Mouse (Mus musculus): ENCODE results near the gene B3gnt3.
"Not testable (repeated sequence)": the region's sequence is repeated elsewhere in the genome, so short reads cannot be mapped to it uniquely, and the experiment has no call there.

B3gnt3 gene

DNA sequence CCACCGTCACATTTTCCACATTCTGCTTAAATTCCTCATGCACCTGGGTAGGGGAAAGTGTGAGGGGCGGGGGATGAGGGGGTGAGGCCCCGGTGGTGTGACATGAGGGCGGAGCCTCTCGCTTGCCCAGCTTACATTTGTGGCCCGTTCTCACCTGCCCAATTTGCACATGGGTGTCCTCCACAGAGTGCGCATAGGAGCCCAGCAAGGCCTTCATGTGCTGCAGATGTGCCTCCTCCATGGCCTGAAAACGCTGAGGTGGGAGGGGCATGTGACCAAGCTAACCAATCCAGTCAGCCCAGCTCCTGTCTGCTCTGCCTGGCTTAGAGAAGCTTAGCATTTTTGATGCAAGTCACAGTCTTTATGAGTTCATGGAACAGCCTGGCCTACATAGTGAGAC, 13.9 kb upstream of the B3gnt3 start:
- in situ Hi-C loops (cut with MboI, MseI), result loop anchor here (5.0 kb wide), 1 partner anchor 98 kb away; no protein-coding TSS in a partner anchor

DNA sequence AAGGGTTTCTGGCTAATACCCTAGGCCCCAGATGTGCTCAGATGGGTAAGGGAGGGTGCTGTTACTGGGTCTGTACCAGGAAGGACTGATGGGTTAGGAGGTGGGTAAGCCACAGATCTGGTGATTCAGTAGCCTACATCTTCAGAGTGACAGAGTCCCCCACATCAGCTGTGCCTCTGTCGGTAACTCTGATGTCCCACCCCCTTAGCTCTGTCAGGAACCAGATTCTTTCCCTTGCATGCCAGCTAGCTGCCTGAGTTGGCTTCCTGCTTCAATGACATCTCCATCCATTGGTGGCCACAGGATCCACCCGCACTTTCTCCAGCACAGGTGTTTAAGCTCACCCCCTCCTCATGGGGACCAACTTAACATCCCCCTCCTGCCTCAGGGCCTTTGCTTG, 10.0 kb upstream of the B3gnt3 start:
- in situ Hi-C loops (cut with MboI, MseI), result no loop called here

DNA sequence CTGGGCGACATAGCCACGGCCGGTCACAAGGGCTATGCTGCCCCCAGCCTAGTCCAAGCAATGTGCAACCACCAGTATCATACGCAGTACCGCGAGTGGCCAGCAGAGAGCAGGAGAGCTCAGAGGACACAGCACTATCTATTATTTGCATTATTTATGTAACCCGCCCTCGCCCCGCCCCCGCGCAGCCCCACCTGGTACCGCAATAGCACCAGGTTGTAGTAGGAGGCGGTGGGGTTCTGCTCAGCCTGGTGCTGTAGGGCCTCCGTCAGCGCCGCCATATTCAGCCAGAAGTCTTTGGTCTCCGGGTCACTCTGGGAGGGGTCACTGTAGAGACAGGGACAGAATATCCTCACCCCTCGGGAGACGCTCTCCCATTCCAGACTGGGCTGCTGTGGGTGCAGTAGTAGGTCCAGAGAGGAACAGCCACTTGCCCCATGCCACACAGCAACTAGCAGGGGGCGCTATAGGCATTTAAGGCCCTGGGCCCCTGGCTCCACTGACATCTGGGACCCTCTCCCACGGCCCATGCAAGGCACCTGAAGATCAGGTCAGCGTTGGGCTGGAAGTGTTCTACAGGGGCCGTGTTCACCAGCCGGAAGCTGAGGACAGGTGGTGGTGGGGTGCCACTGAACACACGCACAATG, 8.3 kb upstream of the B3gnt3 start:
- in situ Hi-C loops (cut with MboI, MseI), result no loop called here

DNA sequence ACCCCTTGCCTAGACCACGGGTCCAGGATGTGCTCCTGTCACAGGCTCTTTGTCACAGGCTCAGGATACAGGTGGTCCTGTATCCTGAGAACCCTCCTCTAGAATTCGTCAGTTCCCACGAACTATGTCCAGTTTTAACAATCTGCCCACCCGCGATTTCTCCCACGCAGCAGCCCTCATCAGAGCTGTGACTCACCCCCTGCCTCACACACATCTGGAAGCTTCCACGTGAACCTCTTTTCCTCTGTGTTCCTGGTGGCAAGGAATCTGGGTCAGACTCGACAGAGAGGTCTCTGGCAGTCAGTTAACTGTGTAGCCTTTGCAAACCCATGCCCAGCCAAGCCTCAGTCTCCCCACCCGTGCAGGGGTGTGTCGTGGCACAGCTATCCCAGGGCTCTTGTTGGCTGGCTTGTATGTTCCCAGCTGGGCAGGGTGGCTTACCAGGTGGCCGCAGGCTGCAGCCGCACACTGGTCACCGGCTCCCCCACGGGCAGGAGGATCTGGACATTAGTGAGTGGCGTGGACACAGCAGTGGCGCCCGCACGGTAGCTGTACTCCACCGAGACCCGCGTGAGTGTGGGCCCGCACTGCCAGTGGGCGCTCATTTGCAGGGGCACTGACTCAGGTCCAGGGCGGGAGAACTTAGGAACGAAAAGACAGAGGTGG, 7.7 kb upstream of the B3gnt3 start:
- in situ Hi-C loops (cut with MboI, MseI), result no loop called here

DNA sequence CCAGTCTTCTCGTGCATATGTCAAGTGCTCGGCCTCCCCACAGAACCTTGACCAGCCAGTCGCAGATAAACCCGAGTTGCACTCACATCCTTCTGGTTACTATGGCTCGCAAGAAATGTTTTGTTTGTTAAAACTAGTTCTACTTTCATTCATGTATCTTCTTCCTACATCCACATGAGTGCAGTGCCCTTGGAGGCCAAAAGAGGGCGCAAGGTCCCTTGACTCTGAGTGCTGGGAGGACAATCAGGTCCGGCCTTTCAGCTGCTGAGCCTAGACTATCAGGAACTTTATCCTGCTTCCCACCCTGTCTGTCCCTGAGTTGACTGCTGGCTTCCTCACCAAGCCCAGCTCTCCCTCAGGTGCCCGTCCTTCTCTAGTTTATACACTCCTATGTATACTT, 6.3 kb upstream of the B3gnt3 start:
- in situ Hi-C loops (cut with MboI, MseI), result no loop called here

DNA sequence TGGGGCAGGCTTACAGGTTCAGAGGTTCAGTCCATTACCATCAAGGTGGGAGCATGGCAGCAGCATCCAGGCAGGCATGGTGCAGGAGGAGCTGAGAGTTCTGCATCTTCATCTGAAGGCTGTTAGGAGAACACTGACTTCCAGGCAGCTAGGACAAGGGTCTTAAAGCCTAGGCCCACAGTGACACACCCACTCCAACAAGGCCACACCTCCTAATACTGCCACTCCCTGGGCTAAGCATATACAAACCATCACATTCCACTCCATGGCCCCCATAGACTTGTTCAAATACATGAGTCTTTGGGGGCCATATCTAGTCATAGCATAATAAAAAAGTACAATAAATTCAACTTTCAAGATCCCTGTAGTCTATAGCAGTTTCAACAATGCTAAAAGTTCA, 1.8 kb upstream of the B3gnt3 start:
- in situ Hi-C loops (cut with MboI, MseI), result not testable (repeated sequence)

DNA sequence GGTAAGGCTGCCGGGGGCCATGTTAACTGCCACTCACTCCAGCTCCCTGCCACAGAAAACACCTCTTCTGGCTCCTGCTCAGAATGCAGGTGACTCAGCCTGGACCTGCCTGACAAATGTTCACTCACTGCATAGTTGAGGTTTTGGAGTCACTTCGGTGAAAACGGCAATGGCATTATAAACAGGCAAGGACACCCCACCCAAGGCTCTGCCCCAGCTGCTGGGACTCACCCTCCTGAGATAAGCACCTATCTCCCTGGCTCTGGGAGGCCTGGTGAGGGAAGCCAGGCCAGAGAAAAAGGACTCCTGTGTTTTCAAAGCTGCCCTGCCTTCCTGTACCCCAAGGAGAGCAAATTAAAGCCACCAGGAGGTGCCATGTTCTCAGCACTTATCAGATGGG, 1.3 kb upstream of the B3gnt3 start:
- in situ Hi-C loops (cut with MboI, MseI), result no loop called here

DNA sequence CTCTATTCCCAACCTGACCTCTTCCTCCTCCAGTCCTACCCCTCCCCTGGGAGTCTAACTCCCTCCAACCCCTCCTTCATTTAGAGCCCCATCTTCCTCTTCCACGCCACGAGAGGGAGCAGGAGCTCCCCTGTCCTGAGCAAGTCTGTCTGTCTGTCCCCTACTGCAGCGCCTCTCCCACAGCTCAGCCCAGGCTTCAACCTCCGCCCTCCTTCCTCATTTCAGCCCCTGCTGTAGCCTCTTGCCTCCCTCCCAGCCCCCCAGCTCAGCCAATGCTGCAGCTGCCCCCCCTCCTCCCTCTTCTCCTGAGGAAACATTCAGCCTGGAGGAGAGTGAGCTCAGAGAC, 471 bp upstream of the B3gnt3 start:
- in situ Hi-C loops (cut with MboI, MseI), result no loop called here

DNA sequence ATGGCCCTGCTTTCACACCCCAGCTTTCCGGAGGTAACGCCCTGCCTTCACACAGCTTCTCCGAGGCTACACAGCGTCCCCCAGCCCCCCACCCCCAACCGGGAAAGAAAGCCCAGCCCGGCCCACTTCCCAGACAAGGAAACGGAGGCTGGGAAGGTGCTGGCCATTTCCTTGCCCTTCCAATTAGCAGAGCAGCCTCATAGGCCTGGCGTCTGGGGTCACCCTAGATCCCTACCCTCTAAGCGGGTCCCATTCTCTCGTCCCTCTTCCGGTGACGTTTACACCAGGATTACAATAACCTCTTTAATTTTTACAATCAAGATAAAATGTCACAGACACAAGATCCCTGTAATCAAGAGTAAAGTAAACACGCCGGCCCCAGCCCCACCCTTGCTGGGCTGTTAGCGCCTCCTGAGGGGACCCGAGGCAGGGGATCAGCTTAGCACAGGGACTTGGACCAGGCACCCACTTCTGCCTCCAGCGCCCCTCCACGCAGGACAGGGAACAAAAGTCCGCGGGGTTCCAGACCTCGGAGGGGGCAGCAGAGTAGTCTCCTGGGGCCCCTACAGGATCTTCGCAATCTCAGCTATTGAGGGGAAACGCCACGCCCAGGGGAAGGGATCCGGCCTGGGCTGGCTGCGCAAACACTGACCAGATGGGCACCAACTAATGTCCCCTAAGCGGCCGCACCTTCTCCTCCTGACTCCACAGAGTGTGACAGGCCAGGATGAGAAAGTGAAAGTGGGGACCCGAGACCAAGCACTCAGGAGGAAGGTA, 908 bp downstream of the B3gnt3 start:
- in situ Hi-C loops (cut with MboI, MseI), result no loop called here

DNA sequence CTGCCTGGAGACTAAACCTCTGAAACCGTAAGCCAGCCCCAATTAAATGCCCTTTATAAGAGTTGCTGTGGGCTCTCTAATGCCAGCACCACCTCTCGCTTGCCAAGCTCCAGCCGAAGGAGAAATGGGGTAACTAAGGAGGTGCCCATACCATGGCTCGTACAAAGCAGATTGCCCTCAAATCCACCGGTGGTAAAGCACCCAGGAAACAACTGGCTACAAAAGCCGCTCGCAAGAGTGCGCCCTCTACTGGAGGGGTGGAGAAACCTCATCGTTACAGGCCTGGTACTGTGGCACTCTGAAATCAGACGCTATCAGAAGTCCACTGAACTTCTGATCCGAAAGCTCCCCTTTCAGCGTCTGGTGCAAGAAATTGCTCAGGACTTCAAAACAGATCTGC, 6.1 kb downstream of the B3gnt3 start:
- in situ Hi-C loops (cut with MboI, MseI), result not testable (repeated sequence)

DNA sequence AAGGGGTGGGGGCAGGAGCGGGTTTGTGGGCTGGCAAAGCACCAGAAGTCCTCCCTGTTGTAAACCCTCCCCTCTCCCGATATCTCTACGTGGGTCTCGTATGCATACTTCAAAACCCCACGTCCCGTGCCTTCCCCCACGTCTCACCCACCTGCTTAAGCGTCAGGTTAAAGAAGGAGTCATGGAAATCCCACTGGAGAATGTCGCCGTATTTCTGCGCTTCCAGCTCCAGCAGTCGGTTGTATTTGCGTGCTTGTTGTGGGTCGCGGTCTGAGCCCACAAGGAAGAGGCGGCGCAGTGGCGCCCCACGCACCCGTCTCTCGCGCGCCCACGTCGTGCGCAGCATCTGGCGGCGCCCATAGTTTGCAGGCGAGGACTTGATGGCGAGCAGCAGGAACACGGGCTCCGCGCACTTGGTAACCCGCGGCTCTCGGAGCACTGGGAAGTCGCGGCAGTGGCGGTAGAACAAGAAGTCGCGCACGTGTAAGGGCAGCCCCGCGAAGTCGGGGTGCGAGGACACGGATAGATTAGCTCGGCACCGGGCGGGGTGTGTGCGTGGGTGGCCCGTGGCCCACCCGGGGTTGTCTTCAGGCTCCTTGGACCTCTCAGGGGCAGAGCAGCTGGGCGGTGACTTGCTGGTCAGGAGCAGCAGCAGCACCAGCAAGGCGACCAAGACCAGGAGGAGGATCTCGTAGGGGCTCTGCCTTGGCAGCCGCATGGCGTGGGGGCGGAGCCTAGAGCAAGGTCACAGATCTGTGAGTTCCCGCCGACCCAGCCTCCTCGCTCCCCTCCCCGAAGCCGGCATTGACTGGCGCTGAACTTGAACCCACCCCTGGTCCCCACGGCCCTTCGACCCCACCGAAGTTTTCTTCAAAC, 8.2 kb downstream of the B3gnt3 start:
- in situ Hi-C loops (cut with MboI, MseI), result no loop called here

DNA sequence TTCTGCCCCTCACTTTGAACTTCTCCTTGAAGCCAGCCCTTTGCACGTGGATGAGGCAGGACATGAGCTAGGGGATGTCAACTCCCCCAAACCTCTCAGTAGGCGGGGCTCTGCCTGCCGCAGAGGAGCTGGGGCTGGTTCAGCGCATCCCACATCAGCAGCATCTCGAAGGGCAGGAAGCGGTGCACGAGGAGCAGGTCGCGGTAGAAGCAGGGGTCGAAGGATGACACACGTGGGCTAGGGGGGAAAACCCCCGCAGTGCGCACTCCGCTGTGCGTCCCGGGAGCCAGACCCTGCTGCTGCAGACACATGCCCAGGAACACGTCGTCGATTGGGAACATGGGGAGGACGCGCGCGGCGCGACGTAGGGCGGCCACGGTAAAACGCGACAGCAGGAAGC, 9.1 kb downstream of the B3gnt3 start:
- in situ Hi-C loops (cut with MboI, MseI), result no loop called here

DNA sequence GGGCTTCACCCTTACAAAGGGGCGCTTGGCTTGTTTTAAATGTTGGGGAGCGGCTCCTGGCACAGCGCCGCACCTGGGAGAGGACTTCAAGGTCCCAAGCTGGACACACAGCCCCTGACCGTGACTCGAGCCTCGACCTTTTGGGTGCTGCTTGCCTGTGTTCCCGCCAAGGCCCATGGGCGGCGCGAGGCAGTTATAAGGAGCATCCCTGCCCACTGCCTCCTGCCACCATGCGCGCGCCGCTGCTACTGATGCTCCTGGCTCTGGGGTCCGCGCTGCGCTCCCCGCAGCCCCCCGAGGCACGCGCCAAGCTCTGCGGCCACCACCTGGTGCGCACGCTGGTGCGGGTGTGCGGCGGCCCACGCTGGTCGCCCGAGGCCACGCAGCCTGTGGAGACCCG, 12.6 kb downstream of the B3gnt3 start, which contains the start of gene Insl3:
TSS of gene Insl3 (plus strand) at position 187 of the 400 bp plus-strand sequence.
- in situ Hi-C loops (cut with MboI, MseI), result no loop called here

DNA sequence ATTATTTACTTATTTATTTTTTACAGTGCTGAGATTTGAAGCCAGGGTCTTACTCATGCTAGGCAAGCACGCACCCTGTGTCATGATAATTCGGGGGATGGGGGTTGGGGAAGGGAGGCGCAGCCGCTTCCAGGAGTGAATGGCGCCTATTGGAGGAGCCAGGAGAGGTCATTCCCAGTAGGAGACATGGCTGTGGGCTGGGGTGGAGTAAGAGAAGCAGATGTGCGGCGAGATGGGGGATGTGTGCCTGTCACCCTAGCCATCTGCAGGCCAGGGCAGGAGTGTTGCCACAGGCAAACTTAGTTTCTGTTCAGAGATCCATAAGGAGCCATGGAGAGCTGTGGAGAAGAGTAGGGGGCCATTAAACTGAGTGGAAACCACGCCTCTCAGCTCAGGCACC, 14.0 kb downstream of the B3gnt3 start:
- in situ Hi-C loops (cut with MboI, MseI), result no loop called here

DNA sequence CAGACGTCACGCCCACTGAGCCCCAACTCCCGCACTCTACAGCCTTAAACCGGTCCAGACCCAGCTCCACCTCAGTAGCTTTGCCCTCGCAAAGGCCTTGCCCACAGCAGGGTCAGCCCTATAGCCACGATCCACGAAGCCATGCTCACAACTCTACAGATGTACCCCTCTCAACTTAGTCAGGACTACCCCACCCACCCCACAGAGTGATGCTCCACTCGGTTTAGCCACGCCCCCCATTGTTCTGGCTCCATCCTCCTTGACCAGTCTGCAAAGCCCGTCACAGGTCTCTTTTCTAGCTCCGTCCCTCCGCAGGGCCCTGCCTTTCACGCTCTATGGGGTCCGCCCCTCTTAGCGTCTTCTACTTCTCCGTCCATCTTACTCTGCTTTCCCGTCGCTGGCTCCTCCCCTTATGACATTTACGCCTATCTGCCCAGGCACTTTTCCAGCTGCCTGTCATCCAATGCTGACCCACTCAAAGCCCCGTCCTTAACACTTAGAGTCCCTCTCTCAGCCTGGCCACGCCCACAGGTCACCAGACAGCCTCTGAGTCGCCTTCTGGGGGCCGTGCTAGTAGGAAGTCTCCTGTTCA, 15.3 kb downstream of the B3gnt3 start:
- in situ Hi-C loops (cut with MboI, MseI), result no loop called here

DNA sequence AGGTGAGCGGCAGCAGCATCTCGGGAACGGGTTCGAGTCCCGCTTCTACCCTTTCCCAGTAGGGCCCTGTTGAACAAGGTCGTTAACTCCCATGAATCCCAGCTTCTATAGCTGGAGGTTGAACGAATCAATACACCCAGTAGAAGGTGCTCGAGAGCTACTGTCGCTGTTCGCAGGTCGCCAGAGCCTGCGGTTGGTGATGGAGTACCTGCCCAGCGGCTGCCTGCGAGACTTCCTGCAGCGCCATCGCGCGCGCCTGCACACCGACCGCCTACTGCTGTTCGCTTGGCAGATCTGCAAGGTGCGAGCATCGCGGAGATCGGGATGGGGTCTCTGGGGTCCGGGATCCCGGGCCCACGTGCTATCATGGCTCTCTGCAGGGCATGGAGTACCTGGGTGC, 16.0 kb downstream of the B3gnt3 start:
- in situ Hi-C loops (cut with MboI, MseI), result no loop called here

DNA sequence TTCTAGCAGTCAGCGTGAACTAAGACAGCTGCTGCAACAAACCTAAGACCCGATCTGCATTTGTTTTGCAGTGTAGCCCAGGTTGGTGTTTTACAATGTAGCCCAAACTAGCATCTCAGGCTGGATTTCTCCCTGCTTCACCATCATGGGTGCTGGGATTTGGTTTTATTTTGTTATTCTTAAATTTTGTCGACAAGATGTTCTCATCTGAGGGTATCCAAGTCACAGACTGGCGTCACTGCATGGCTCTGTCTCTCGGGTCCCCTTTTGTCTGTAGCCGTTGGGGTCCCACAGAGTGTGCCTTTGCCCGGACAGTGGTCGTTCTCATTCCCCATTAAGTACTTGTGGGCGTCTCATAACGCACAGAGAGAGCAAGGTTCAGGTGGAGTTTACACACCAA, 16.9 kb downstream of the B3gnt3 start:
- in situ Hi-C loops (cut with MboI, MseI), result no loop called here

DNA sequence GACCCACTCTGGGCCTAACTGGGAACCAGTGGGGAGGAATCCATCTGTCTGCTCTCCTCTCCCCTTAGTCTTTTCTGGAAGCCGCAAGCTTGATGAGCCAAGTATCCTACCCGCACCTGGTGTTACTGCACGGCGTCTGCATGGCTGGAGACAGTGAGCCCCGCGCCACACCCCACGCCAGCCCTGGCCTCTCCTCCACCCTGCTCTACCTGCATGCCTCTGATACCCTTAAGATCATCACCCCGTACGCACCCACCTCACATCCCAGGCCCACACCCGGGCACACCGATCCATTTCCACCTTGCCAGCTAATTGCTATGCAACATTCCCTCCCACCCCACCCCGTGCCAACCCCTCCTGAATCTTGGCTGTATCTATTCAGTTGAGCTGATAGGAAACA, 18.8 kb downstream of the B3gnt3 start:
- in situ Hi-C loops (cut with MboI, MseI), result no loop called here

DNA sequence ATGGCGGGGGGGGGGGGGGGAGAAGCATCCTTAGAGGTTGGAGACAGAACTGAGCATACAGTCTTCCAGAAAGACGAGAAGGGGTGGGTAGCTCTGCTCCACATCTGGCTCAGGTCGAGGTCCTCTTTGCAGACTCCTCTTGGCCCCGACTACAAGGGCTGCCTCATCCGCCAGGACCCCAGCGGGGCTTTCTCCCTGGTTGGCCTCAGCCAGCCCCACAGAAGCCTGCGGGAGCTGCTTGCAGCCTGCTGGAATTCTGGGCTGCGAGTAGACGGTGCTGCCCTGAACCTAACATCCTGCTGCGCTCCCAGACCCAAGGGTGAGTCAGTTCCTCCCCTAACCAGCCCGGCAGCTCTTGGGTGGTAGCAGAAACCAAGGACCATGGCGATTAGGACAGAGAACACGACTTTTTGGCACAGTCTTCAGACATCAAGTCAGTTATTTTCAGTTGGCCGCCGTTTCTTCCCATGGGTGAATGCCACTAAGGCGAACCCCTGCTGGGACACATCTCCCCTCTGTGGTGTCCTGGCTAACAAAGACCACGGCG, 20.1 kb downstream of the B3gnt3 start:
- in situ Hi-C loops (cut with MboI, MseI), result no loop called here

DNA sequence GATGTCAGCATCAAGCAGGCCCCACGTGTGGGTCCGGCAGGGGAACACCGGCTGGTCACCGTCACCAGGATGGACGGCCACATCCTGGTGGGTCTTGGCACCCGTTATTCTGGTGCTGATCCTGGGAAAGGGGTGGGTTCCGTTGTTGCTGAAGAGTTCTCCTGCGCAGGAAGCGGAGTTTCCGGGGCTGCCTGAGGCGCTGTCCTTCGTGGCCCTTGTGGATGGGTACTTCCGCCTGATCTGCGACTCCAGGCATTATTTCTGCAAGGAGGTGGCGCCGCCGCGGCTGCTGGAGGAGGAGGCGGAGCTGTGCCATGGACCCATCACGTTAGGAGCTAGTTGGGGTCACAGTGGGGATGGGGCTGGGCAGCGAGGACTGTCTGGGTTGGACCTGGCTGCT, 21.1 kb downstream of the B3gnt3 start:
- in situ Hi-C loops (cut with MboI, MseI), result no loop called here

DNA sequence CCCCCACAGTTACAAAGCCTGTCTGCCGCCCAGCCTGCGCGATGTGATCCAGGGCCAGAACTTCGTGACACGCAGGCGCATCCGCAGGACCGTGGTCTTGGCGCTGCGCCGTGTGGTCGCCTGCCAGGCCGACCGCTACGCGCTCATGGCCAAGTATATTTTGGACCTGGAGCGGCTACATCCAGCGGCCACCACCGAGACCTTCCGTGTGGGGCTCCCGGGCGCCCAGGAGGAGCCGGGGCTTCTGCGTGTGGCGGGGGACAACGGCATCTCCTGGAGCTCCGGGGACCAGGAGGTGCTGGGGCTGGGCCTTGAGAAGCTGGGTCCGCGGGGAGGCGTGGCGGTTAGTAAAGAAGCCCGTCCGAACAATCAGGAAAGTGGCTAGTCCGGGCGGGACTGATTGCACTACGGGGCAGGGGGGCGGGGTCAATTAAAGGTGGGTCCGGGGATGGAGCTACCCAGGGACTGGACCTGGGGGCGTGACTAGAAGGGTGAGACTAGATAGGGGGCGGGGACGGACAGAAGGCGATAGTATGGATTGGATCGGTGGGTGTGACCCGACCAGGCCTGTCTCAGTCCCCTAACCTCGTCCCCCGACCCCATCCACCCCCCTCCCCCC, 21.9 kb downstream of the B3gnt3 start:
- in situ Hi-C loops (cut with MboI, MseI), result no loop called here

Measured in T-helper 2 cell (primary cell).